Mouse (Mus musculus): Measurements from ENCODE around the gene Tox4. TPM values are rescaled to one million over a fixed set of nuclear protein-coding genes. Genes with fewer than 3 reads are reported as not detected.
A peak's percentile ranks its signal among the peaks of the same experiment; 100 is the strongest.

Tox4 gene
- polyA plus RNA-seq, 1 experiment from 2014 or later: 43.6 TPM

DNA sequence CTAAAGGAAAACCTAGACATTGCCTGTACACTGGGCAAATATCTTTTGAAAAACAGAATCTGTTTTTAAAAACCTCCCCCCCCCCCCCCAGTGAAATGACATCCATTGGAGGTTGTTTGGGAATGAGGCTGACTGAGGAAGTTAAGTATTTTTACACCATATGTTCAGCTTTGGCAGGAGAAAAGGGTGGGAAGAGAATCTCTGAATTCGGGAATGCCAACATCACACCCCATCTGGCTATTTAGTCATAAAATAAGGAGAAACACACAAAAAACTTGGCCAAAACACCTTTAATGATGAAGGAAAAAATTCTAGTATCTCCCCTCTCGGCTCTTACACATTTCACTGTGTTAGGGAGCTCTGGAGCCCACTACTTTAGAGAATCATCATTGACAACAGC, 32.0 kb downstream of the Tox4 start:
- H3K4me2 ChIP-seq (replicated peaks; ENCODE audit: low read depth, low read length): no peak overlapping the region
- 95% methylated on average over 2 of the region's 2 CpGs for WGBS
- H3K9ac ChIP-seq (replicated peaks; ENCODE audit: low read length): no peak overlapping the region
- peaks cover 47% of the 10 kb centered on the region for H3K36me3 ChIP-seq (ENCODE audit: insufficient read depth, low read length)
- no peak overlapping the region for H3K27ac ChIP-seq (ENCODE audit: low read length)
- H3K4me1 ChIP-seq (ENCODE audit: insufficient read depth, low read length): peaks cover 35% of the 10 kb centered on the region
- no peak overlapping the region for H3K4me3 ChIP-seq (ENCODE audit: low read length)
- peaks cover 6% of the 10 kb centered on the region; the same call in 1 of the 2 replicates for H3K9me3 ChIP-seq (ENCODE audit: low read length)
- ATAC-seq (ENCODE audit: low FRiP score, low TSS enrichment): no peak
- no peaks in the 10 kb centered on the region for H3K27me3 ChIP-seq (ENCODE audit: insufficient read depth, low read length)

DNA sequence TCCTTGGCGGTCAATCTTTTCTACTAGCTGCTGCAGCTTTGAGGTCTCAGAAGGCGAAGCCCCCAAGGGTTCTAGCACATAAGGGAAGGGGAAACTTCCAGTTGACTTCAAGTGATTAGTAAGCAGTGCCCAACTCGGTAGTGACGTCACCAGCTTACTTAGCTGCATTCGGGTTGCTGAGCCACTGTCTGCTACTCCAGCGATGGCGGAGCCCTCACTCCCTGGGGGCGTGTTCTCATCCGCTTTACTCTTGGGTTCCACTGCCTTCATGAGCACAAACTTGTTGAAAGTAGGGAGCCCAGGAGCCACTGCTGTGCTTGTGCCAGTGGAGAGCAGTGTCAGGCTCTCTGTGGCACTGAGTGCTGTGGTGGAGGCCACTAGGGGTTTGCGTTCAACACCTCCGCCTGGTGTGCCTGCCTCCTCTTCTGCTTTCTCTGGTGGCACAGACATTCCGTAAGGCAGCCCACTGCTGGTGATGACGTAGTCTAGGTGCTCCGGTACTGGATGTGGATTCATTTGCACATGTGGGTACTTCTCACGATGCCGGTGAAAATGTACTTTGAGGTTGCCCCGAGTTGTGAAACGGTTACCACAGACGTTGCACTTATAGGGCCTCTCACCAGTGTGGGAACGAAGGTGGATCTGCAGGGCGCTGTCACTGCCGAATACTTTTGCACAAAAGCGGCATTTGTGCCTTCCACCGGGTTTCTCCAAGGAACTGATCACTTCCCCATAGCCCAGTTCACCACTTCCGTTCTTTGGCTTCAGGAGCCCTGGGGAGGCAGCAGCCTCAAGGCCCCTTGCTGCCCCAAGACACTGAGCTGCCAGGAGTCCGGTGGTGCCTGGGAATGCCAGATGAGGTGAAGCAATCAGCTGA, 35.2 kb downstream of the Tox4 start:
- Histone ChIP-seq H3K27ac (ENCODE audit: low read length) (no peak overlapping the region), H3K27me3 (ENCODE audit: insufficient read depth, low read length) (no peaks in the 10 kb centered on the region), H3K4me2 (replicated peaks; ENCODE audit: low read depth, low read length) (peak overlapping the region; percentile 72), H3K4me3 (ENCODE audit: low read length) (peak overlapping the region; percentile 88), H3K9me3 (ENCODE audit: low read length) (peaks cover 6% of the 10 kb centered on the region; the same call in 1 of the 2 replicates), H3K36me3 (ENCODE audit: insufficient read depth, low read length) (peaks cover 47% of the 10 kb centered on the region), H3K4me1 (ENCODE audit: insufficient read depth, low read length) (peaks cover 39% of the 10 kb centered on the region), H3K9ac (replicated peaks; ENCODE audit: low read length) (0 out of 2 replicates have a peak overlapping the region, but pooled peaks have one; percentile 94)
- 86% methylated on average over 26 of the region's 26 CpGs for WGBS
- no peak for ATAC-seq (ENCODE audit: low FRiP score, low TSS enrichment)

DNA sequence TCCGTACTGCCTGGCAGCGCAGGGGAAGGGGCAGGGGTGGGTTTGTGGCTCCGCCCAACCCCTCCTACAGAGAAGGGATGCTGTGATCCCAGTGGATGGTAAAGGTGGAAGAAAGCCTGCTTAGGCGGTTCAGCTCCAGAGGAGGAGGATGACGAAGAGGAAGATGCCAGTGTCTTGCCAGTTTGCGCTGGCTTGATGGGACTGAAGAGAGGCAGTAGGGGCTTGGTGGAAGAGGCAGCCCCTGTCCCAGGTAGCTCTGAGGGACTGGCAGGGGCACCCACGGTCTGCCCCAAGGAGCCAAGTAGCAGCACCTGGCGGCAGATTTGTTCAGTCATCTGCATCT, 35.8 kb downstream of the Tox4 start:
- H3K27me3 ChIP-seq (ENCODE audit: insufficient read depth, low read length): no peaks in the 10 kb centered on the region
- H3K9ac ChIP-seq (replicated peaks; ENCODE audit: low read length): peak overlapping the region; percentile 94; the same call in 1 of the 2 replicates
- peak overlapping the region; percentile 72 for H3K4me2 ChIP-seq (replicated peaks; ENCODE audit: low read depth, low read length)
- peaks cover 47% of the 10 kb centered on the region for H3K36me3 ChIP-seq (ENCODE audit: insufficient read depth, low read length)
- 46% methylated on average over 8 of the region's 8 CpGs for WGBS
- peaks cover 6% of the 10 kb centered on the region; the same call in 1 of the 2 replicates for H3K9me3 ChIP-seq (ENCODE audit: low read length)
- peak overlapping the region; percentile 97 for H3K27ac ChIP-seq (ENCODE audit: low read length)
- H3K4me1 ChIP-seq (ENCODE audit: insufficient read depth, low read length): peaks cover 39% of the 10 kb centered on the region
- no peak for ATAC-seq (ENCODE audit: low FRiP score, low TSS enrichment)
- H3K4me3 ChIP-seq (ENCODE audit: low read length): peak overlapping the region; percentile 88

DNA sequence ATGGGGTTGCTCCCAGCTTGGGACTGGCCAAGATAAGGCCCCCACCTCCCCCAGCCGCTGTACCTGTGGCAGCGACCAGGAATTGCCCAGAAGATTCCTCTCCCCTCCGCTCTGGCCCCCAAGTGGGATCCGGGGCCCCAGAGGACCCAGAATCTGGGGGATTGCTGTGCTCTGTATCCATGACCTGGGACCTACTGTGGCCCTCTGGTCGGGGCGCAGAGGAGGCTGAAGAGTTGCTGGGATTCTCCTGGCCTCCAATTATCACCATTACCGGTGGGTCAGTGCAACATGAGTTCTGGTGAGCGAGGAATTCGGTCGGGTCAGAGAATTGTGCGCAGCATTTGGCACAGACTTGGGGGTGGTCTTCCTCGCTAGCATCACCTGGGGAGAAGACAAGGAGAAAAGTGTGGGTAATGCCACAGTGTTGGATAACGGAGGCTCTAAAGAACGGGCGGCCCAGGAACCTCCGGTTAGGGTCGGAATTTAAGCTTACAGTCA, 36.4 kb downstream of the Tox4 start:
- Histone ChIP-seq H3K9ac (replicated peaks; ENCODE audit: low read length) (peak overlapping the region; percentile 94), H3K4me1 (ENCODE audit: insufficient read depth, low read length) (peaks cover 39% of the 10 kb centered on the region), H3K27ac (ENCODE audit: low read length) (peak overlapping the region; percentile 97), H3K36me3 (ENCODE audit: insufficient read depth, low read length) (peaks cover 46% of the 10 kb centered on the region), H3K4me2 (replicated peaks; ENCODE audit: low read depth, low read length) (peak overlapping the region; percentile 72), H3K27me3 (ENCODE audit: insufficient read depth, low read length) (no peaks in the 10 kb centered on the region), H3K4me3 (ENCODE audit: low read length) (peak overlapping the region; percentile 88), H3K9me3 (ENCODE audit: low read length) (peaks cover 6% of the 10 kb centered on the region; the same call in 1 of the 2 replicates)
- ATAC-seq (ENCODE audit: low FRiP score, low TSS enrichment): no peak; the same call in 1 of the 2 replicates
- WGBS: 2% methylated on average over 17 of the region's 17 CpGs

DNA sequence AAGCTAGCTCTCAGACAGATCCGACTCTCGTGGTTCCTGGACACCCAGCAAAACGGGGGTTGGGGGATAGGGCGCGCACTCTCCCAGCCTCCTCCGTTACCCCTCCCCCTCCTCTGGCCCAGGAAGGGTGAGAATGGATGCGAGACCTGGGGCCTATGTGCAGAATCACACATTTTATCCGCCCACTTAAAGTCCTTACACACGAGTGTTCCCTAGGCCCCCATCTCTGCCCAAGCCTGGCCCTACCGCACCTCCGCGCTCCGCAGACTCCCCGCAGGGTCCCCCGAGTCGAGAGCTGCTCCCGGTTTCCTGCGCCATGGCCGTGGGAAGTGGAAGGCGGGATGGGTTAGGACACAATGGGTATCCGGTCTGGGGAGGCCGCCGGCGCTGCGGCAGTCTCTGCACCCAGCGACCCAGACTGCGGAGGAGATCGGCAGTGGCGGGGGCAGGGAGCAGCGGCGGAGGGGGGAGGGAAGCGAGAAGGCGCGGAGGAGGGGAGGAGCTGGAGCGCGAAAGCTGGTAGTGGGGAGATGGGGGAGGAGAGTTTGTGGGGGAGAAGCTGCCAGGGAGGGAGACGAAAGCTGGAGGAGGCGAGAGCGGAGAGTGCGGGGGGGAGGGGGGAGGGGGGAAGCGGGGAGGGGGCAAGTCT, 37.0 kb downstream of the Tox4 start:
- peak overlapping the region; percentile 94 for H3K9ac ChIP-seq (replicated peaks; ENCODE audit: low read length)
- H3K9me3 ChIP-seq (ENCODE audit: low read length): peaks cover under 1% of the 10 kb centered on the region; the same call in 1 of the 2 replicates
- H3K4me1 ChIP-seq (ENCODE audit: insufficient read depth, low read length): peaks cover 39% of the 10 kb centered on the region
- H3K27ac ChIP-seq (ENCODE audit: low read length): peak overlapping the region; percentile 97
- no peaks in the 10 kb centered on the region for H3K27me3 ChIP-seq (ENCODE audit: insufficient read depth, low read length)
- H3K4me2 ChIP-seq (replicated peaks; ENCODE audit: low read depth, low read length): peak overlapping the region; percentile 72
- H3K4me3 ChIP-seq (ENCODE audit: low read length): peak overlapping the region; percentile 88
- peaks cover 40% of the 10 kb centered on the region for H3K36me3 ChIP-seq (ENCODE audit: insufficient read depth, low read length)
- ATAC-seq (ENCODE audit: low FRiP score, low TSS enrichment): peak; percentile 87
- 0% methylated on average over 27 of the region's 41 CpGs for WGBS

DNA sequence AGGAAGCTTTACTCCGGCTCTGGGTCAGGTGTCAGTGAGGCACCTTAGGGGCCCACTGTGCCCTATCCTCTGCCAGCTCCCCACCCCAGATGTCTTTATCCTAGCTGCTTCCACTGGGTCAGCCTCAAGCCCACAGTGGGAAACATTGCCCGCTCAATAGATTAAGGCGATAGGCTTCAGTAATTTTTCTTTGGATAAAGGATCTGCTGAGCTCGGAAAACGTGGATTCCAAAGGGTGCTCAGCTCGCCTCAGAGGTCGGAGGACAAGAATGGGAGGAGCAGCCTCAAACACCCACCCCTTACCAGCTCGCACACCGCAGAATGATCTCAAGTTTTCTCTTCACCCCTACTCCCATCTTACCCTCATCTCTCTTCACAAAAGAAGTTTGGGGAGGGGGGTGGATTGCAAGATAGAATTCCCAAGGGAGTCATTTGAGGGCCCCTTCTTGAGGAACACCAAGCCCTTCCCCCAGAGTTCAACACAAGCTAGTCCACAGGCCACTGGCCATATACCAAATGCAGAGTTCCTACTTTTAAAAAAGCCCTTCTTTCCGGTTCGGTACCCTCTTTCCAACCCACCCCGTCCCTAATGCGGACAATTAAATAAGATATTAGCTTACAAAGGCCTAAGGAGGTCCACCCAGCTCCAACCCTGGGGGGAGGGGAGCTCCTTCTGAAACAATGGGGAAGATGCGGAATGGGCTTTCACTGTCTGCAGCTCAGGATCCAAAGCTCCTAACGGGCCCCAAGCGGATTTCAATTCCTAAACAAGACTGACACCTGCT, 37.7 kb downstream of the Tox4 start:
- peak overlapping the region; percentile 94 for H3K9ac ChIP-seq (replicated peaks; ENCODE audit: low read length)
- 7% methylated on average over 16 of the region's 16 CpGs for WGBS
- H3K4me2 ChIP-seq (replicated peaks; ENCODE audit: low read depth, low read length): peak overlapping the region; percentile 72
- ATAC-seq (ENCODE audit: low FRiP score, low TSS enrichment): peak; percentile 86
- peaks cover 33% of the 10 kb centered on the region for H3K36me3 ChIP-seq (ENCODE audit: insufficient read depth, low read length)
- no peaks in the 10 kb centered on the region for H3K9me3 ChIP-seq (ENCODE audit: low read length)
- peak overlapping the region; percentile 88 for H3K4me3 ChIP-seq (ENCODE audit: low read length)
- H3K27ac ChIP-seq (ENCODE audit: low read length): peak overlapping the region; percentile 97
- H3K4me1 ChIP-seq (ENCODE audit: insufficient read depth, low read length): peaks cover 37% of the 10 kb centered on the region
- H3K27me3 ChIP-seq (ENCODE audit: insufficient read depth, low read length): no peaks in the 10 kb centered on the region

DNA sequence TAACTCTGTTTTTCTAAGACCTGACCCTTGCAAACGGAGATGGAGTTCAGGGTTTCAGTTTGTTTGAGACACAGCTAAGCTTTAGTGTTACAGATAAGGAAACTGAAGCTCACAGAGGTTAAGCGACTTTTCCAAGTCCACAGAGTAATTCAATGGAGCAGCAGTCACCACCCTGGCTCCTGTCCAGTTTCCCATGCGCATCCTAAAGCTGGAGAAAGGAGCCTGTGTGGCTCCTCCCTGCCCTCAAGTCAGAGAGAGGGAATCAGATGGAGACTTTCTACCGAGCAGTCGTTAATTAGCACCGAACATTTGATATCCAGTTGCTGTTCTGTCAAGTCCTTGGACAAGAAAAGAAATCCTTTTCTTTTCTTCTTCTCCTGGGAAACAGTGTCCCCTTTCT, 40.4 kb downstream of the Tox4 start:
- 21% methylated on average over 6 of the region's 6 CpGs for WGBS
- Histone ChIP-seq H3K27ac (ENCODE audit: low read length) (no peak overlapping the region), H3K9me3 (ENCODE audit: low read length) (no peaks in the 10 kb centered on the region)

DNA sequence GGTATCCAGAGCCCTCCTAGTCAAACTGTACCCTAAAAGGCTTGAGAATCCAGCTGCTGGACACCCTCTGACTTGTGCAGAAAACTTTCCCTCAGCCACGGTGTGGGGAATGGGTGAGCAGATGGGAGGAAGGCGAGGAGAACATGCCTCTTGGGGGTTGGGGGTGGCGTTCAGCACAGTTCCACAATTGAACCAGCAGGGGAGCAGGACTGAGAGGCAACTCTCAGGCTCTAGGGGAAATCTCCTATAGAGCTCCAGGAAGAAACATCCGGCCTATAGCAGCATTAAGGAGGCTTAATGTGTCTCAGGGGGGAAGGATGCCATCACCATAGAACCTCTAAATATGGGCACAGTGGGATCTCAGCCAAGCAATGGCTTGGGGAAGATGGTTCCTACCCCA, 46.9 kb downstream of the Tox4 start:
- no peak overlapping the region for H3K4me2 ChIP-seq (replicated peaks; ENCODE audit: low read depth, low read length)
- H3K36me3 ChIP-seq (ENCODE audit: insufficient read depth, low read length): no peaks in the 10 kb centered on the region
- H3K4me3 ChIP-seq (ENCODE audit: low read length): no peak overlapping the region
- peaks cover 20% of the 10 kb centered on the region for H3K27me3 ChIP-seq (ENCODE audit: insufficient read depth, low read length)
- H3K9me3 ChIP-seq (ENCODE audit: low read length): no peaks in the 10 kb centered on the region
- 20% methylated on average over 4 of the region's 4 CpGs for WGBS
- no peak for ATAC-seq (ENCODE audit: low FRiP score, low TSS enrichment)
- H3K27ac ChIP-seq (ENCODE audit: low read length): no peak overlapping the region
- peaks cover 9% of the 10 kb centered on the region; the same call in 1 of the 2 replicates for H3K4me1 ChIP-seq (ENCODE audit: insufficient read depth, low read length)
- no peak overlapping the region for H3K9ac ChIP-seq (replicated peaks; ENCODE audit: low read length)

More for the DNA sequence above, 40.4 kb downstream of the Tox4 start:
- Histone ChIP-seq H3K4me2 (replicated peaks; ENCODE audit: low read depth, low read length) (no peak overlapping the region), H3K4me3 (ENCODE audit: low read length) (no peak overlapping the region), H3K36me3 (ENCODE audit: insufficient read depth, low read length) (peaks cover 6% of the 10 kb centered on the region), H3K9ac (replicated peaks; ENCODE audit: low read length) (no peak overlapping the region), H3K4me1 (ENCODE audit: insufficient read depth, low read length) (peaks cover 17% of the 10 kb centered on the region), H3K27me3 (ENCODE audit: insufficient read depth, low read length) (no peaks in the 10 kb centered on the region)
- ATAC-seq (ENCODE audit: low FRiP score, low TSS enrichment): no peak

DNA sequence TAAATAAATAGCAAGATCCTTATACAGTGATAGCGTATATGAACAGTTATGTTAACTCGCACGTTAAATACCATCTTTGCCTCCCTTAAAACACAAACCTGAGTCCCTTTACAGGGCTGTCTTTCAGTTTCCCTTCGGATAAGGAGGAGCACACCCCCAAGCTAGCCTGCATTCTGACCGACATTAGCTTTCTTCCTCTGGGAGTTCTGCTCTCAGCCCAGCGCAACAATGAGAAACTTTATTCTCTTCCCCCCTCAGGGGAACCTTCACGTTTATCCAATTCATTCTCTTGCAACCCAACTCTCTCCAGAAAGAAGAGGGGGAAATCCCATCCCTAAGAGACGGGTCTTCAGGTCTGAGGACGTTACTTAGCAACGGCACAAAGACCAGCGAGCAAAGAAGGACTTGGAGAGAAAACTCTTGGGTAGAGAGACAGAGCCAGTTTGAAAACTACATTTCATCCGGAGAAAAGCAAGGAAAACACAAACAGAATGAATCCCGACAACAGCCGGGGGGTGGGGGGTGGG, 48.5 kb downstream of the Tox4 start:
- 4% methylated on average over 14 of the region's 14 CpGs for WGBS
- H3K4me3 ChIP-seq (ENCODE audit: low read length): peak overlapping the region; percentile 43
- peaks cover 20% of the 10 kb centered on the region for H3K27me3 ChIP-seq (ENCODE audit: insufficient read depth, low read length)
- no peak overlapping the region for H3K27ac ChIP-seq (ENCODE audit: low read length)
- H3K9me3 ChIP-seq (ENCODE audit: low read length): no peaks in the 10 kb centered on the region
- H3K9ac ChIP-seq (replicated peaks; ENCODE audit: low read length): peak overlapping the region; percentile 61
- H3K36me3 ChIP-seq (ENCODE audit: insufficient read depth, low read length): no peaks in the 10 kb centered on the region
- peak overlapping the region; percentile 70 for H3K4me2 ChIP-seq (replicated peaks; ENCODE audit: low read depth, low read length)
- peaks cover 9% of the 10 kb centered on the region; the same call in 1 of the 2 replicates for H3K4me1 ChIP-seq (ENCODE audit: insufficient read depth, low read length)
- no peak for ATAC-seq (ENCODE audit: low FRiP score, low TSS enrichment)
